Mouse (Mus musculus): Measurements from ENCODE around the gene Mmp25. TPM values are rescaled to one million over a fixed set of nuclear protein-coding genes. Genes with fewer than 3 reads are reported as not detected.

Gene Mmp25
- under 1 TPM; 0.10 to 0.24 TPM for total RNA-seq (2021)
- long read RNA-seq, experiment 1: 0 reads
- long read RNA-seq, experiment 2: 0 reads

GRCm38 (mm10) chr17:23644613-23645495, at the start of gene Mmp25:
Gene Mmp25 (minus strand): TSS chr17:23645277.
- peak; percentile 21 to 32 for DNase-seq
- intact Hi-C loops (cut with DNase I): no loop called here

GRCm38 (mm10) chr17:23694491-23694890, 49.4 kb upstream of the Mmp25 start:
- DNase-seq: no peak
- intact Hi-C loops (cut with DNase I): no loop called here

- intact Hi-C loops (cut with DNase I): no loop called here
These were observed 39.0 kb upstream of the Mmp25 start, which contains the start of gene Cldn9 for GRCm38 (mm10) chr17:23683856-23684672. Gene Cldn9 (minus strand): TSS chr17:23684026.

GRCm38 (mm10) chr17:23683226-23683625, 38.1 kb upstream of the Mmp25 start:
- intact Hi-C loops (cut with DNase I): no loop called here
- no peak for DNase-seq

More at GRCm38 (mm10) chr17:23683856-23684672, 39.0 kb upstream of the Mmp25 start, which contains the start of gene Cldn9:
- no peak for DNase-seq

- no peak for DNase-seq
- intact Hi-C loops (cut with DNase I): no loop called here
These were observed 37.5 kb upstream of the Mmp25 start for GRCm38 (mm10) chr17:23682530-23682929.

- DNase-seq: no peak
- intact Hi-C loops (cut with DNase I): no loop called here
These were observed 37.0 kb upstream of the Mmp25 start for GRCm38 (mm10) chr17:23682092-23682491.

- no peak for DNase-seq
- intact Hi-C loops (cut with DNase I): no loop called here
These were observed 36.0 kb upstream of the Mmp25 start for GRCm38 (mm10) chr17:23681086-23681485.

- intact Hi-C loops (cut with DNase I): no loop called here
- DNase-seq: no peak
These were observed 35.3 kb upstream of the Mmp25 start for GRCm38 (mm10) chr17:23680336-23680735.

GRCm38 (mm10) chr17:23679127-23679835, 34.2 kb upstream of the Mmp25 start, which contains the start of gene Cldn6:
Gene Cldn6 (plus strand): TSS chr17:23679249.
- intact Hi-C loops (cut with DNase I): no loop called here
- no peak for DNase-seq

GRCm38 (mm10) chr17:23677236-23677679, 32.2 kb upstream of the Mmp25 start, which contains the start of gene Tnfrsf12a:
Gene Tnfrsf12a (minus strand): TSS chr17:23677468.
- DNase-seq: peak; percentile 90
- intact Hi-C loops (cut with DNase I): loop anchor here (2.0 kb wide), 1 partner anchor 26 kb away; no protein-coding TSS in a partner anchor

GRCm38 (mm10) chr17:23676473-23677031, 31.5 kb upstream of the Mmp25 start:
- intact Hi-C loops (cut with DNase I): loop anchor here (2.0 kb wide), 1 partner anchor 26 kb away; no protein-coding TSS in a partner anchor
- peak; percentile 68 to 76 for DNase-seq

- peak; percentile 34 to 50 for DNase-seq
- intact Hi-C loops (cut with DNase I): loop anchor here (2.0 kb wide), 1 partner anchor 27 kb away; no protein-coding TSS in a partner anchor
These were observed 30.6 kb upstream of the Mmp25 start for GRCm38 (mm10) chr17:23675564-23676281.

GRCm38 (mm10) chr17:23675127-23675526, 30.1 kb upstream of the Mmp25 start:
- DNase-seq: peak; percentile 65 to 66
- intact Hi-C loops (cut with DNase I): no loop called here

- intact Hi-C loops (cut with DNase I): no loop called here
These were observed 29.3 kb upstream of the Mmp25 start for GRCm38 (mm10) chr17:23674271-23674952.

GRCm38 (mm10) chr17:23673424-23674073, 28.5 kb upstream of the Mmp25 start, which contains the start of the genes Hcfc1r1 and Thoc6:
Gene Hcfc1r1 (plus strand): TSS chr17:23673596.
Gene Thoc6 (minus strand): TSS chr17:23673882.
- intact Hi-C loops (cut with DNase I): no loop called here
- peak; percentile 89 to 92 for DNase-seq

More at GRCm38 (mm10) chr17:23674271-23674952, 29.3 kb upstream of the Mmp25 start:
- DNase-seq: peak; percentile 20 to 48

- intact Hi-C loops (cut with DNase I): no loop called here
- no peak for DNase-seq
These were observed 27.7 kb upstream of the Mmp25 start for GRCm38 (mm10) chr17:23672761-23673160.

GRCm38 (mm10) chr17:23671519-23671918, 26.4 kb upstream of the Mmp25 start:
- intact Hi-C loops (cut with DNase I): no loop called here
- no peak for DNase-seq
